Mouse (Mus musculus) gastrocnemius, postnatal 36 days (tissue): ENCODE measurements around the gene Pitpnm2. TPM values are rescaled to one million over a fixed set of nuclear protein-coding genes. Genes with fewer than 3 reads are reported as not detected.

Experiments used
- DNase-seq, 2 experiments: peaks; one replicate each; pipeline ENCODE4 v3.0.0; 2022
- intact Hi-C: fragments of 180-260 bp; cut with DNase I; formaldehyde crosslinking; loops from one replicate; pipeline ENCODE4 v1.15.1; 2025
- total RNA-seq, 2 experiments: library from RNA; stranded (reverse); gene quantifications; 2 replicates each; pipeline ENCODE4 v1.2.3; 2021

Pitpnm2 gene
- total RNA-seq, 2 experiments from 2014 or later = 18.0 to 19.3 TPM

- no peak for DNase-seq
- intact Hi-C loops = no loop called here
Observed at GRCm38 (mm10) chr5:124113030-124113429, 136.5 kb downstream of the Pitpnm2 start.

- no peak for DNase-seq
- intact Hi-C loops = no loop called here
Observed at GRCm38 (mm10) chr5:124112531-124112930, 137.0 kb downstream of the Pitpnm2 start.

GRCm38 (mm10) chr5:124111742-124112497, 137.6 kb downstream of the Pitpnm2 start, which contains the start of gene Ogfod2:
Gene Ogfod2 (plus strand): TSS chr5:124112297.
- intact Hi-C loops = no loop called here
- peak; percentile 96 to 98 for DNase-seq

- DNase-seq = no peak
- intact Hi-C loops = no loop called here
Observed at GRCm38 (mm10) chr5:124111077-124111741, 138.4 kb downstream of the Pitpnm2 start.

- intact Hi-C loops = no loop called here
- DNase-seq = no peak
Observed at GRCm38 (mm10) chr5:124103552-124103951, 146.0 kb downstream of the Pitpnm2 start.

- intact Hi-C loops = no loop called here
Observed at GRCm38 (mm10) chr5:124103020-124103419, 146.5 kb downstream of the Pitpnm2 start.

GRCm38 (mm10) chr5:124102326-124102725, 147.2 kb downstream of the Pitpnm2 start:
- intact Hi-C loops = no loop called here
- no peak for DNase-seq

More at GRCm38 (mm10) chr5:124103020-124103419, 146.5 kb downstream of the Pitpnm2 start:
- DNase-seq = no peak

GRCm38 (mm10) chr5:124100128-124101044, 149.2 kb downstream of the Pitpnm2 start:
- DNase-seq = no peak
- intact Hi-C loops = no loop called here

- DNase-seq = no peak
- intact Hi-C loops = no loop called here
Observed at GRCm38 (mm10) chr5:124098923-124099322, 150.6 kb downstream of the Pitpnm2 start.

- DNase-seq = peak; percentile 98 to 99
- intact Hi-C loops = no loop called here
Observed at GRCm38 (mm10) chr5:124095596-124096232, 153.8 kb downstream of the Pitpnm2 start, which contains the start of gene Abcb9. Gene Abcb9 (minus strand): TSS chr5:124095798.

- intact Hi-C loops = no loop called here
- peak in 1 of 2 experiments; percentile 25 for DNase-seq
Observed at GRCm38 (mm10) chr5:124095077-124095581, 154.4 kb downstream of the Pitpnm2 start.

GRCm38 (mm10) chr5:124093852-124094604, 155.5 kb downstream of the Pitpnm2 start:
- DNase-seq = no peak
- intact Hi-C loops = no loop called here

GRCm38 (mm10) chr5:124093120-124093794, 156.3 kb downstream of the Pitpnm2 start:
- intact Hi-C loops = no loop called here

GRCm38 (mm10) chr5:124091951-124092406, 157.6 kb downstream of the Pitpnm2 start:
- no peak for DNase-seq
- intact Hi-C loops = no loop called here

More at GRCm38 (mm10) chr5:124093120-124093794, 156.3 kb downstream of the Pitpnm2 start:
- DNase-seq = peak in 1 of 2 experiments; percentile 47

GRCm38 (mm10) chr5:124089868-124090267, 159.7 kb downstream of the Pitpnm2 start:
- intact Hi-C loops = no loop called here
- DNase-seq = peak in 1 of 2 experiments; percentile 37

- intact Hi-C loops = no loop called here
- no peak for DNase-seq
Observed at GRCm38 (mm10) chr5:124086876-124087275, 162.7 kb downstream of the Pitpnm2 start.

- no peak for DNase-seq
- intact Hi-C loops = loop anchor here (2.0 kb wide), 1 partner anchor 137 kb away; no protein-coding TSS in a partner anchor
Observed at GRCm38 (mm10) chr5:124085513-124085912, 164.0 kb downstream of the Pitpnm2 start.

- intact Hi-C loops = loop anchor here (1.0 to 2.0 kb wide), 2 partner anchors 84 to 136 kb away; no protein-coding TSS in a partner anchor
- peak; percentile 79 to 83 for DNase-seq
Observed at GRCm38 (mm10) chr5:124084588-124085173, 164.9 kb downstream of the Pitpnm2 start.
